Mouse (Mus musculus): Measurements from ENCODE around the gene Kcnh8.

Gene Kcnh8

GRCm38 (mm10) chr17:52819007-52819406, 216.5 kb downstream of the Kcnh8 start:
- no peak for DNase-seq (ENCODE audit: low read depth in 2 of 2, low spot score in 2 of 2)

- DNase-seq (ENCODE audit: low read depth in 2 of 2, low spot score in 2 of 2): no peak
These were observed 227.2 kb downstream of the Kcnh8 start for GRCm38 (mm10) chr17:52829678-52830077.

GRCm38 (mm10) chr17:52873195-52873594, 270.7 kb downstream of the Kcnh8 start:
- no peak for DNase-seq (ENCODE audit: low read depth in 2 of 2, low spot score in 2 of 2)

DNA sequence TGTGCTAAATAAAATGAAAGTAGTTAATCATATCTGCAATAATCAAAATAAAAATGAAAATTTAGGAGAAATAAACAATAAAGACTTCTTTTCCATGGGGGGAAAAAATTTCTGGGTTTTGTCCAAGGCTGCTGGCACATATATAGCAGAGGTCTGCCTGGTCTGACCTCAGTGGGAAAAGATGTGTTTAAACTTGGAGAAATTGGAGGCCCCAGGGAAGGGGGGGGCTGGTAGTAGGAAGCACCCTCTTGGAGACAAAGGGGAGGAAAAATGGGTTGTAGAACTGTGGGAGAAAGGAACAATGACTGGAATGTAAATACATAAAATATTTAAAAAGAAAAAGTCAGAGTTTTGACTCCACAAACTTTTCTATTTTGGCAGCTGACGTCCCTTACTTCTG, 276.5 kb downstream of the Kcnh8 start:
- no peak for DNase-seq (ENCODE audit: low read depth in 2 of 2, low spot score in 2 of 2)

- no peak for DNase-seq (ENCODE audit: low read depth in 2 of 2, low spot score in 2 of 2)
These were observed 277.5 kb downstream of the Kcnh8 start for GRCm38 (mm10) chr17:52880051-52880450.

DNA sequence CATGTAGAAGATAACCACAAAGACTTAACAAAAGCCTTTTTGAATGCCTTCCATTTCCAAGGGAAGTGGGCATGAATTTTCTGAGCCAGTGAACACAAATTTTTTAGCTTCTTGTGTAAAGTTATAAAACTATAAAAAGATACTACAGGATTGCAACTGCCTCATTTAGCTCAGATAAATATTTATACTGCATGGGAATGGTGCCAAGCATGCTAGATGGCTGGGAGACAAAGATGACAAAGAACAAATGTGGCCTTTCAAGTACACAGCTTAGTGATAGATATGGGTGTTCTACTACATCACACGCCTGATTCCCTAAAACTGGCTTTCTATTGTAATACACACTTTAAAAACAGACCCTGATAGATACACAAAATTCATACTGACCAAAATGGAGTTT, 282.7 kb downstream of the Kcnh8 start:
- no peak for DNase-seq (ENCODE audit: low read depth in 2 of 2, low spot score in 2 of 2)

GRCm38 (mm10) chr17:52920519-52921106, 318.1 kb downstream of the Kcnh8 start:
- DNase-seq (ENCODE audit: low read depth in 2 of 2, low spot score in 2 of 2): no peak

DNA sequence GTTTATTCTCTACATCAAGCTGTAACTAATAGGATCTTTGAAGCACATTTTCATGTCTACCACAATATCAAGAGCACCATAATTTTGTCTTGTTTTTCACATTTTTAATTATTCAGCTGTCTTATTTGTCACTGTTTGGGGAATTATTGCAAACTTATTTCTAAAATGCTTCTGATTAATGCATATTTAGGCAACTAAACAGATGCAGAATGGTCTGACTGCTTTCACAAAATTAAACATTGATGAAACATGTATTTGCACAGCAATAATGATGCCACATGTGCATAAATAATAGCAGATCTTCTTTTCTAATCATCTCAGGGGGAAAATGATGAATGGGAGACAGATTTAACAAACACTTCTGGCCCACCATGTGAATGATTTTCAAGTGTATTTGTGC, 341.5 kb downstream of the Kcnh8 start:
- DNase-seq (ENCODE audit: low read depth in 2 of 2, low spot score in 2 of 2): no peak

DNA sequence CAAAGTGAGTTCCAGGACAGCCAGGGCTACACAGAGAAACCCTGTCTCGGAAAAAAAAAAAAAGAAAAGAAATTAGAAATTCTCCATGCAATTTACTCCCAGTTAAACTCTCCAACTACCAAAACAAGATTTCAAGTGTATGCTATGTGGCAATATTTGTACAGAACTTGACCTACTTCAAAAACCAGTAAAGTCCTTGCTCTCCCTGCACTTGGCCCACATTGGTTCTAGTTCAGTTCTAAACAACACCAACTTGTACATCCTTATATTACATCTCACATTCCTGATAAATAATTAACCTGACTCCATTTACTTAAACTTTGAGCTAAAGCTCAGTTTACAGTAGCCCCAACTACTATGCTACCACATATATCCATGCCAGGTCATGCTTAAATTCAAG, 370.2 kb downstream of the Kcnh8 start:
- DNase-seq (ENCODE audit: low read depth in 2 of 2, low spot score in 2 of 2): no peak

DNA sequence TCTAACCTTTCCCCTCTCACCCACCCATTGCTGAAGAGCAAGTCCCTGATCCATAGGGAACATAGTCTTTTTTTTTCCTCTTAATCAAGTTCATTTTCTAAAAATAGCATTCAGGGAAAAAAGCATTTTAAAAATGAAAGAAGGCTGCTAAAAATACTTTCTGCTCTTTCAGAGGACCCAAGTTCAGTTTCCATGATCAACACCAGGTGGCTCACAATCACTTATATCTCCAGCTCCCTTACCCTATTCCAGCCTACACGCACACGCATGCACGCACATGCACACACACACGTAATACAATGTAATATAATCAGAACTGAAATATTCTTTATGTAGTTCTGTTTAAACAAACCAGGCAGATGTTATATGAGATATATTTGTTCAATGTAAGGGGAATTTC, 378.4 kb downstream of the Kcnh8 start:
- DNase-seq (ENCODE audit: low read depth in 2 of 2, low spot score in 2 of 2): no peak
